Mouse (Mus musculus) frontal cortex, postnatal 36 days (tissue): ENCODE data around the gene Urad.

Source experiments
- DNase-seq, 2 experiments: peaks; one replicate each; pipeline ENCODE4 v3.0.0; 2022; ENCODE audit warnings: low spot score in 2 of 2

Urad gene

DNA sequence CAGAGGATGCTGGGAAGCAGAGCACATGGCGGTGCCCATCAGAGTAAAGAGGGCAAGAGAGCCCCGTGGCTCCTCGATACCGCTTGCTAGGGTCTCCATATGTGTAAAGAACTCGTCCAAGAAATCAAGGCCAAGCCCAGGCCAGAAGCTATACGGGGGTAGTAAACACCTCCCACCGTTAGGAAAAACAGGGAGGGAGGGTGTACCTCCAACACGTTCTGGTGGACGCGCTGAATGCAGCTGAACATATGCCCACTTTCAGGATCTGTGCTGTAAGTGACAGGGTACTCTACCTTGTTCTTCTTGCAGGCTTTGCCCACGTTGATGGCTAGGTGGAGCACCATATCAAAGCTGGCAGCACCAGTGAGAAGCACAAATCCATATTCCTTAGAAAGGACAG is 3.7 kb upstream of the Urad start:
- DNase-seq = no peak

DNA sequence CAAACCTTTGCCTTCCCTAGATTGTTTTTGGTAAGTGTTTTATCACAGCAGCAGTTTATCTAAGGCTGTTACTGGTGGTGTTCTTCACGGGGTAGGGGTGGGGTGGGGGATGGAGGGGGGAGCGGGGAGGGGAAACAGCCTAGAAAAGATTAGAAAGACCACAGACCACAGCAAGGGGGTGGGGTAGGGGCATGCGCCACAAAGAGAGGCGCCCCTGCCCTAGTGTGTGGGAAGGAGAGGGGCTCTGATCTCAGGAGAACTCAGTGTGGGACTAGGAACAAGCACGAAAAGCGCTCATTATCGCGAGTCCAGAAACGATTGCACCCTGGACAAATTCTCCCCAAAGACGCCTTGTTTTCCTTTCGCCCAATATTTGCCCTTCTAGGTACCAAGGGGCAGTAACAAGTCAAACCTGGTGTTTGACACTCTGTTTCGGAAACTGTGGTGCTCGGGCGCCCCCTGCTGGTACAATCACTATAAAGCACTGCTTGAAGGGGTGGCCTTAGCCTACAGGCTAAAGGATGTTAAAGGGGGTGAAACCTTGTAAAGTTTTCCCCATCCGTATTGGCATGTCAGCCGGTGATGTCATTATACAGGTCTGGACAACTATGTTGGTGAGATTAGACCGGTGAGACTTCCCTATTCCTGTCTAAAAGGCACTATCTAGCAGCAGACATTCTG is 1.1 kb upstream of the Urad start:
- peak; percentile 56 to 59 for DNase-seq

DNA sequence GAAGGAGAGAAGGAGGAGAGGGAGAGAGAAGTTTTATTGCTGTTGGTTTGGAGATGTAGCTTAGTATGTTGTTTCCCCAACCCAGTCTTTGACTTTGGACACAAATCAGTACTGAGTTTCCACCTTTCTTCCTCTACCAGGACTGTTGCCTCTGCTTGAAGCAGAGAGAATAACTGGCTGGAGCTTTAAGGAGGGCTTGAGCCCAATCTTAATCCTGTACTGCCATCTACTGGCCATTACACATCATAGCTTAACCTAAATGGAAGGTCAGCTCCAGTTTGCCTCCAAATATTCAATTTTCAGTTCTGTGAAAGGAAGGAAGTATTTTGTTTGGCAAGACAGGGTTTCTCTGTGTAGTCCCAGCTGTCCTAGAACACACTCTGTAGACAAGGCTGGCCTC is 2.6 kb downstream of the Urad start:
- no peak for DNase-seq

GRCm38 (mm10) chr5:147317991-147318390 is 4.2 kb downstream of the Urad start:
- no peak for DNase-seq

GRCm38 (mm10) chr5:147317321-147317720 is 4.9 kb downstream of the Urad start:
- DNase-seq = no peak

GRCm38 (mm10) chr5:147315432-147316075 is 6.7 kb downstream of the Urad start:
- no peak for DNase-seq

DNA sequence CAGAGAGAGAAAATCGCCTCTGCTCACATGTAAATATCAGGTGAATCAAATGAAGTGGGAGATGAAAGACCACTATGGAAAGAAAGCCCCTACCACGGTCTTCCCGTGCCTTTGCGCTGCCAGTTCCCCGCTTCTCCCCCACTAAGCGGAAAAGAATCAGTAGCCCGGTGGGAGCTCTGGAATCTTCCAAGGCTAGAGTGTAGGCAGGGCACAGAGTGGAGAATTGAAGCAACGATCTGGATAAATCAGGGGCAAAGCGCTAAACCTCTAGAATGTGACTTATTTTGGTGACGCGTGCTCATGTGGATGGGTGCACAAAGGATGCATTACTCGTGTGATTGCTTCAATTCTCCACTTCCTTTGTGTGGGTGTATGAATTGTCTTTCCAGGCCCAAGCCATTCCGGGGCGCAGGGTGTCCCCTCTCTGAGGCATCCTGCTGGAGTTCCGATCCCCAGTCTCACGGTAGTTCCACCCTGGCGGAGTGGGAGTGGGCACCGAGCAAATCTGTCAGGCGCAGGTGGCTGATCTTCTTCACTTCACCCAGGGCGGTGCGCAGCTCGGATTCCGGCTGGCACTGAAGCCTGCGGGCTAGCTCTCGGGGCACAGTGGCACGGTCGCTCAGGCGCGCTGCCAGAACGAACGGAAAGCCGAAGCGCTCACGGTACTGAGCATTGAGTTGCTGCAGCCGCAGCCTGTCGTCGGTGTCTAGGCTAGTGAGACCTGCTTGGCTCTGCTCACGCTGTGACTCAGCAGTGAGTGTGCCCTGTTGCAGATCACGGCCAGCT is 7.4 kb downstream of the Urad start:
- DNase-seq = no peak

DNA sequence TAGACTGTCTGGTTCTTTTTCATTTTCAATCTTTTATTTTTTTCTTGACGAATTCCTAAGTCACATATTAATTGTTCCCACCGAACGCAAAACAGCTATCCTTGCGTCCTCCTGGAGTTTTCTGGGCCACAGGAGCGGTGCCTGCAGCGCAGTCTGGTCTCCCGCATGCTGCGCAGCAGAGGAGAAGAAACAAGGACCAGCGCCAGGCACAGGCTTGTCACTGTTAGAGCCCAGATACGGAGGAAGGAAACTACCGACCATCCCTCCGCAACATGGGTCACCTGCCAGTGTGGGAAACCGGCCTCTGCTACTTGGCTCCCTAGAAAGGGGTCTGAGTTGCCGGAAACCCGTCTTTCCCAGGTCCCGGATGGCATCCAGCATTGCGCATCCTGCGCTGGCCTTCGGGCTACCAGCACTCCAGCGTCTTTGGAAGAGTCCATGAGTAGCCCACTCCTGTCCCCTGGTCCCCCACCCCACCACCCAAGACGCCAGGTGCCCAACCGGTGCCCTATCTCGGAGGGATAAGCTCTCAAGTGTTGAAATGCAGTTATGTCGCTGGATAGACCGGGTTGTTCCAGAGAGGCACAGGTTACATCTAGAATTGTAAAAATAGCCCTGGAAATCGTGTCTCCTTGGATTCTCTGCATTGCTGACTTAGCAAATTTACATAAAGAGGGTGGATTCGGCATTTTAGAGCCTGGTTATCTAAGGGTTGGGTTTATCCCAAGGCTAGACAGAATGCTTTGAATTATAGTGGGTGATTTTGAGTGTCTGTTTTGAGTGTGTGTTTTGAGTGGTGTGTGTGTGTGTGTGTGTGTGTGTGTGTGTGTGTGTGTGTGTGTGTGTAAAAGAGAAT is 9.2 kb downstream of the Urad start:
- DNase-seq = no peak

- DNase-seq = no peak
Measured at GRCm38 (mm10) chr5:147309786-147310185, 12.5 kb downstream of the Urad start.

GRCm38 (mm10) chr5:147308451-147308850 is 13.8 kb downstream of the Urad start:
- no peak for DNase-seq

GRCm38 (mm10) chr5:147307398-147307785 is 14.8 kb downstream of the Urad start:
- DNase-seq = no peak

DNA sequence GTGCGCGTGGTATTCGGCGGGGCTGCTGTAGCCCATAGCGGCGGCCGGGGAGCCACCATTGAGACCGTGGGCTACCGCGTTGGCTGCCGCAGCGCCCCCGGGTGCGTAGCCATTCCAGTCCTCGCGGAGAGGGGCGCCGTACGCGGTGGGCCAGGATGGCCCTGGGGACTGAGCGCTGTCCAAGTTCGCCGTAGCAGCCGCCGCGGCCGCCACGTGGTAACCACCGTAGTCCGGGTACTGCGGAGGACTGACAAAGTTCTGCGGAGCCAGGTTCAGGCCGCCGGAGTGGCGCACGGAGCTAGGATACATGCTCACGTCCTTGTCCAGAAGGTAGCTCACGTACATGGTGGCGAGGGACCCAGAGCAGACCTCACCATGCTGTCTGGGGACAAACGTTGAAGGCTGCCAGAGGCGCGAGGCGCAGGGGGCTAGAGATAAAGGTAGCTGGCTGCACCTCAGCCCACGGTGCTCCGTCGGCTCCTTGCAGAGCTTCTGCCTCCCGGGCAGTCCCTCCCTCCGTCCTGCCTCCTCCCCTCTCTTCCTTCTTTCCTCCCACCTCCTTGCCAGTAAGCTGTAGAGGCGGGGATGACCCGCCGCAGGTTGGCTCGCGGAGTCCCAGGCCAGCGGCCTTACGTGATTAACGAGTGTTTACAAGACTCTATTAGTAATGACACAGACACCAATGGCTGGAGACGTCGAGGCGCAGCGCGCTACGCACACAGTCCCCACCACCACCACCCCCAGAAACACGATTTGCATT is 15.4 kb downstream of the Urad start, which contains the start of gene Cdx2:
TSS of gene Cdx2 (minus strand) at position 633 of the 760 bp plus-strand sequence.
- no peak for DNase-seq

- no peak for DNase-seq
Measured at GRCm38 (mm10) chr5:147305856-147306637, 16.2 kb downstream of the Urad start.

- DNase-seq = no peak
Measured at GRCm38 (mm10) chr5:147305166-147305565, 17.1 kb downstream of the Urad start.

GRCm38 (mm10) chr5:147304276-147305155 is 17.7 kb downstream of the Urad start:
- no peak for DNase-seq

DNA sequence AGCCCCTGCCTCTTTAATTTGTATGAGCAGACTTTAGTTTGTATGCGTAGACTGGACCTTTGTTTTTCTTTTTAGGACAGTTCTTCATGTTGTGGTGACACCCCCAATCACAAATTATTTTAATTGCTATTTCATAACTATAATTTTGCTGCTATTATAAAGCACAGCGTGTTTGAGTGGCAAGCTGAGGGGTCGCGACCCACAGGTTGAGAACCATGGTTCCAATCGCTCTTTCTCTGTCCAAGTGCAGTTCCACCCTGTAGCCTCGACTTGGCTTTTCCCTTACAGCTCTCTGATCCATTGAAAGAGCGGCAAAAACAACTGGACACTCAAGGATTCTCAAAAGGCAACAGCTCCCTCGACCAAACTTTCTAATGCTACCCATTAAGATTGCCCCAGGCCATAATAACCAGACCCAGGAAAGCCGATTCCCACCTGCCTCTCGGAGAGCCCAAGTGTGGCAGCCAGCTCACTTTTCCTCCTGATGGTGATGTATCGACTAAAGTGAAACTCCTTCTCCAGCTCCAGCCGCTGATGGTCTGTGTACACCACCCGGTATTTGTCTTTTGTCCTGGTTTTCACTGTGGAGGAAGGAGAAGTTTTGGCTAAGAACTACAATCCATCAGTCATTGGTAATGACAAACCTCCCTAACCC is 19.4 kb downstream of the Urad start:
- DNase-seq = no peak

DNA sequence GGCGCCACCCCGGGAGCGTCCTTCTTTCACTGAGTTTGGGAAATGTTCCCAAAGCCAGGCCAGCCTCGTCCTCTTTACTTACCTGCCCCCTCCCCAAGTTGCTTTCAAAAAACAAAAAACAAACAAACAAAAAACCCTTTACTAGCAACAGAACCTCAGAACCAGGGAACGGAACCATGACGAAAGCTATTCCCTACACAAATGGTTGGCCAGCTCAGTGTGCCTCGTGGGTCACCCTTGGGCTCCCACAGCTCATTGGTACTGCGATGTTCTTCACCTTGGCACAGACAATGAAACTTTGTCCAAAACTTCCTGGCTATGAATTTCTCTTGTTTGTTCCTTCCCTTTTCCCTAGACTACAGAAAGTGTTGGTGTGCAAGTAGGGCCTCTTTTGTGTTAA is 20.1 kb downstream of the Urad start:
- DNase-seq = no peak

GRCm38 (mm10) chr5:147301781-147302070 is 20.5 kb downstream of the Urad start:
- no peak for DNase-seq
